Mouse (Mus musculus): Measurements from ENCODE around the gene Arfgap3. TPM values are rescaled to one million over a fixed set of nuclear protein-coding genes. Genes with fewer than 3 reads are reported as not detected.
"Not testable (repeated sequence)": the region's sequence is repeated elsewhere in the genome, so short reads cannot be mapped to it uniquely, and the experiment has no call there.

Gene Arfgap3
- total RNA-seq, 2 experiments from 2014 or later = 20.1 to 23.4 TPM

DNA sequence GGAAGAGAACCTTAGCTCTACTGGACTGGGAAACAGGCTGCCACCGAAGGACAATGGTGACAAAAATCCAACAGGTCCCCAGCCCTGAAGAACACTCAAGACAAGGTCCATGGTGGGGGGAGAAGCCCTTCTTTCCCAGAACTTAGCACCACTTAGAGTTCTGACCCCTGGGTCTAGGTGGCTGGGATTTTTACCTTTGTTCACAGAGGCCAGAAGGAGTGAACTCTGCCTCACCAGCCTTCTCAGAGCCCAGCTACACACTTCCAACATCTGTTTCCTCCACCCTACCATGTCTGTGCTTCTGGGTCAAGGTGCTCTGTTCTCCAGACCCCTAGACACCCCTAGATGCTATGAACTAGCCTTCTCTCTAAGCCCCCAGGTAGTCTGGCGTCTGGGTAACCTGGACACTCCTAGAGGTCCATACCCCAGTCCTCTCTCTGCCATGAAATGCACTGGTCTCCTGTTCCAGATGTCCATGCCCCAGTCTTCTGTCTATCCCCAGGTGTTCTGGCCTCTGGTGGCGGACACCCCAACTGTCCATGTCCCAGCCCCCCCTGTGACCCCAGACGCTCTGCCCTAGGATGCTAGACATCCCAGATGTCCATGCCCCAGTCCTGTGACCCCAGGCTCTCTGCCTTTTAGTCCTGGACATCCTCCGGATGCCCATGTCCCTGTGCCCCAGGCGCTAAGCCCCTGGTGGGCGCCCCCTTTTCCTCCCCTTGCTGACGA, 658 bp downstream of the Arfgap3 start:
- intact Hi-C loops (cut with DNase I) = loop anchor here (10.0 kb wide), 1 partner anchor 135 kb away; no protein-coding TSS in a partner anchor
- DNase-seq (ENCODE audit: extremely low spot score in 1 of 2, low spot score in 2 of 2) = no peak

DNA sequence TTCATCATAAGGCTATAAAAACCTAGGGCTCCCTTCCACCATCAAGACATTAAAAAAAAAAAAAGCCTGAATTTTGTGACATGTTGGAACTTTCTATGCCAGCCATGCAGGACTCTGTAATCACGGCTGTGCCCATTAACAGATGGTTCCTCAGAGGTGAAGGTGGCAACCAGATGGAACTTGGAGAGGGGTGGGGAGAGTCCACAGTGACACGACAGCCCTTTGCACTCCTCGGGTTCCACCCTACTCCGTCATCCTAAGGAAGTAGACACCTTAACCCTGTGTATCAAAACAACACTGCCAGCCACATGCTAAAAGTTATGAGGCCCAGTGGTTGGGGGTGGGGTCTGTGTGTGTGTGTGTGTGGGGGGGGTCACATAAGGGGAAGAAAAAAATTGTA, 1.3 kb downstream of the Arfgap3 start:
- no peak for DNase-seq (ENCODE audit: extremely low spot score in 1 of 2, low spot score in 2 of 2)
- intact Hi-C loops (cut with DNase I) = loop anchor here (10.0 kb wide), 1 partner anchor 134 kb away; no protein-coding TSS in a partner anchor

DNA sequence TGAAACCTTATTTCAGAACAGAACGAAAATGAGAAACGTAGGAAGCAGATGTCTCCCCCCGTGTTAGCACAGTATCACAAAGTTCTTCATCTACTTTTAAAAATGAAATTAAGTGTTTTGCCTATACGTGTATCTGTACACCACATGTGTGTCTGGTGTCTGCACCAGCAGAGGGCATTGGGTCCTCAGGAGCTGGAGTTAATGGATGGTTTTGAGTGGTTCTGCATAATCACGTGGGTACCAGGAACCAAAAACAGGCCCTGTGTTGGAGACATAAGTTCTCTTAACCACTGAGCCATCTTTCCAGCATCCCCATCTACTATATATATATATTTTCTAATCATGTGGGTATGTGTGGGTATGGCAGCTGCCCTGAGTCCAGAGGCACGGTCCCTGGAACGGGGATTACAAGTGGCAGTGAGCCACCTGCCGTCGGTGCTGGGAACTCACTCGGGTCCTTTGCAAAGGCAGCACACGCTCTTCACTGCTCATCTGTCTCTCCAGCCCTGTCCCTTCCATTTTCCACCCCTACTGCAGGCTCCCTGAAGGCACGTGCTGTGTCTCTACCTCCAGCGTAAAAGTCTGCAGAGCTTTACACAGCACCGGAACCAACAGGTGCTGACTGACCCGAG, 4.0 kb downstream of the Arfgap3 start:
- DNase-seq (ENCODE audit: extremely low spot score in 1 of 2, low spot score in 2 of 2) = no peak
- intact Hi-C loops (cut with DNase I) = loop anchor here (10.0 kb wide), 1 partner anchor 131 kb away; no protein-coding TSS in a partner anchor

DNA sequence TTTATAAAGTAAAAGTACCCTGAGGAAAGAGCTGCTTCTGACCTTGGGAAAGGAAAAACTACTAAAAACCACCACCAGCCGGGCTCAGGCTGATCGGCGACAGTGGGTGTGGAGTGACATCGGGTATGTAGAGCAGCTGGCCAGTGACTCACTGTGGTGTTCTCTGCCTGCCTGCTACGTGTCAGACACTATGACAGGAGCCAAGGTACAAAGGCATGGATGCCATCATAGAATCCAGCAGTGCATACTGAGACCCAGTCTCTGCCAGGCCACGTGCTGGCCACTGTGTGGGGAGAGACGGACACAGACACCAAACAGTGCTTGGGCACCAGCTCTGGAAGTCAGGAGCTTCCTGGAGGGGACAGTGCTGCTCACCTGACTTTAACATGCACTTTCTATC, 5.1 kb downstream of the Arfgap3 start:
- intact Hi-C loops (cut with DNase I) = loop anchor here (10.0 kb wide), 1 partner anchor 130 kb away; no protein-coding TSS in a partner anchor
- DNase-seq (ENCODE audit: extremely low spot score in 1 of 2, low spot score in 2 of 2) = no peak

DNA sequence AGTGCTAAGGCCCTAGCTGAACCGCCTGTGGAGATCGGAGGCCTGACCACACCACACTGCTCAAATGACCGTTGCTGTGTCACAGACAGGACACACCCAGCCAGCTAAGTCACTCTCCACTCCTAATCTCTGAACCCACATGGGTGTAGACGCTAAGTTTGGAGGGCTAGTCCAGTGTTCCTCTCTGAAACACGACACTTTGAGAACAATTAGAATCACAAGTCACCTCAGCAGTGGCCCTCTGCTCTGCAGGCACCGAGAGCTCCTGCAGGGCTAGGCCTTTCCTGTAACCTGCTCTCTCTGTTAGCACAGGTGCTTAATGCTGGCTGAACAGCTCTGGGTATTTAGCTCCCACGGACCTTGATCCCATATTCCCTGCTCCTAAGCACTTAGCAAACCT, 5.9 kb downstream of the Arfgap3 start:
- no peak for DNase-seq (ENCODE audit: extremely low spot score in 1 of 2, low spot score in 2 of 2)
- intact Hi-C loops (cut with DNase I) = loop anchor here (10.0 kb wide), 1 partner anchor 129 kb away; no protein-coding TSS in a partner anchor

DNA sequence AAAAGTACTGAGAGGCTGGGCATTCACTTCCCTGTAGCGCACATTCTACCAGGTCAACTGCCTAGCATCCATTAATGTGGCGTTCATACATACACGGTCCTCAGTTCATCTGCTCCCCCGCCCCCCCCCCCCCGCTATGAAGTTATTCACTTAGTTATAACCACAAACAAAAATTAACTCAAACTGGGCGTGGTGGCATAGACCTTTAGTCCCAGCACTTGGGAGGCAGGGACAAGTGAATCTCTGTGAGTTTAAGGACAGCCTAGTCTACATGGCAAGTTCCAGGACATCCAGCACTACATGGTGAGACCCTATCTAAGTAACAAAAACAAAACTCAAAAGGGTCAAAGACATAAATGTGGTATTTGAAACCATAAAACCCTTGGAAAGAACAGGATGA, 11.1 kb downstream of the Arfgap3 start:
- intact Hi-C loops (cut with DNase I) = no loop called here
- no peak for DNase-seq (ENCODE audit: extremely low spot score in 1 of 2, low spot score in 2 of 2)

DNA sequence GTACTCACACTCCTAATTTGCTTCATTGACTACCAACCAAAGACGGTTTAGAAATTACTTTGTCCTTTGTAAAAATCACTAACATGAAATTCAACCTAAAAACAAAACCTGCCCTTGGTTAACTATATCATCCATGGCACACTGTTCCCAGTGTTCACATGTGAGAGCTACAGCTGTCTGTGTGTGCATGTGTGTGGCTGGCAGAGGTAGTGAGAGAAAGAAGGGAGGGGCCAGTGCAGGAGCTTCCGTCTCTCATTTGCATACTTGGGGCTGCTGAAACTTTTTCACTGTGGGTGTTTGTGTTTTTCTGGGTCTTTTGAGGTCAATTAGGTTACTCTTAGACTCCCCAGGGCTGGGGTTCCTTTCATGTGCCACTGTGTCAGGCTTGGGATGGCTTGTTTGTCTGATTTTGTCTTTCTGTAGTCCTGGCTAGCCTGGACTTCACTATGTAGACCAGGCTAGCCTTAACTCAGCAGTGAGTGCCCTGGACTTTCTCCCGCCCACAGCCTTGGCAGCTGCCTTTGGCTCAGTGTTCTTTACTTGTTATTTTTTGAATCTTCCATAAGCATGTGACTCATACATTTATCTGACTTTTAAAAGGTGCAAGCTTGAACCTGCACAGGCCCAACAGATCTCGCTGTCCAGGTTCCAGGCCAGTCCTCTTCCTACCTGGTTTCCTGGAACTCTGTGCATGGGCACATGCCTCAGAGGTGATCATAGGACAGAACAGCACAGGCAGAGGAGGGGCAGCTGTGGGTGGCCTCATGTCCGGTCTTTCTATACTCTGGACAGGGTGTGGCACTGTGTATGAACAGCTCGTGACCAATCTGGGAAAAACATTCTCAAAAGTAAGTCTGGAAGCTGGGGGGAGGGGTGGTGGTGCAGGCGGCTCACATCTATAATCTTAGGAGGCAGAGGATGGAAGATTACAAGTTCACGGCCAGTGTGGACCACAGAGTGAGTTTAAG, 11.9 kb downstream of the Arfgap3 start:
- intact Hi-C loops (cut with DNase I) = no loop called here

DNA sequence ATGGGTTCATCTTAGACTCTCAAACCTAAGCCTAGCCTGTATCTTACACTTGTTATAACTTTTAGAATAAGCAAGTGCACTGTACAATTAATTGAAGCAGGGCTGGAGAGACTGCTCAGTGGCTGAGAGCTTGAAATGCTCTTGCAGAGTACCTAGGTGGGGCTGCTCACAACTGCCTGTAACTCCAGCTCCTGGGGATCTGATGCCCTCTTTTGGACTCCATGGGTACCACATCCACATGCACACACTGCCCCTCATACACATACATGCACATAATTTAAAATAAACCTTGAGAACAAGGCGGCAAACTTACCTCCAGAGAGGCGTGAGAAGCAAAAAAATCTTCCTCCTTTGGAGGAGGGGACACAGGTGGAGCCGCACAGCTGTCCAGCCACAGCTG, 17.7 kb downstream of the Arfgap3 start:
- DNase-seq (ENCODE audit: extremely low spot score in 1 of 2, low spot score in 2 of 2) = no peak
- intact Hi-C loops (cut with DNase I) = no loop called here

More for the DNA sequence above, 11.9 kb downstream of the Arfgap3 start:
- DNase-seq (ENCODE audit: extremely low spot score in 1 of 2, low spot score in 2 of 2) = no peak

DNA sequence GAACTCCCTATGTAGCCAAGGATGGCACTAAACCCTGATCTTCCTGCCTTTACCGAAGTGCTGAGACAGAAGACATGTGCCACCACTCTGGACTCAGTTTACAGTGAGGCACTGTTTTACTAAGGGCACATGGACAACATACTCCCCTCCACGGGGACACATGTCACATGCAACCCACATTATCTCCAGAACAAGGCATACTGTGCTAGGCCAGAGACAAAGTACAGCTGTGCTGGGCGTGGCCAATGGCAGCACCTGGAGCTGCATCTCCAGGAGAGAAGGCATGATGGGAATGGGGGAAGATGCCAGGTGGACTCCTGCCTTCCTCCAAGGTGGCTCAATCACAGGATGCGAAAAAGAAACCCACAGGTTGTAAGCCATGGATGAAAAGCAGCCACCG, 21.1 kb downstream of the Arfgap3 start:
- intact Hi-C loops (cut with DNase I) = no loop called here
- DNase-seq (ENCODE audit: extremely low spot score in 1 of 2, low spot score in 2 of 2) = no peak

DNA sequence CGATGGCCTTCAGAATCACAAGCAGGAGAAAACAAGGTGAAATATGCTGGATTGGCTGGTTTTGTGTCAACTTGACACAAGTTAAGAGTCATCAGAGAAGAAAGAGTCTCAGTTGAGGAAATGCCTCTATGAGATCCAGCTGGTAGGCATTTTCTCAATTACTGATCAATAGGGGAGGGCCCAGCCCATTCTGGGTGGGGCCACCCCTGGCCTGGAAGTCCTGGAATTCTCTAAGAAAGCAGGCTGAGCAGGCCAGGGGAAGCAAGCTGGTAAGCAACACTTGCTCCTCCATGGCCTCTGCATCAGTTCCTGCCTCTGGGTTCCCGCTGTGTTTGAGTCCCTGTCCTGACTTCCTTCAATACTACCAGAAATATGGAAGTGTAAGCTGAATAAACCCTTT, 27.0 kb downstream of the Arfgap3 start:
- intact Hi-C loops (cut with DNase I) = no loop called here
- DNase-seq (ENCODE audit: extremely low spot score in 1 of 2, low spot score in 2 of 2) = no peak

DNA sequence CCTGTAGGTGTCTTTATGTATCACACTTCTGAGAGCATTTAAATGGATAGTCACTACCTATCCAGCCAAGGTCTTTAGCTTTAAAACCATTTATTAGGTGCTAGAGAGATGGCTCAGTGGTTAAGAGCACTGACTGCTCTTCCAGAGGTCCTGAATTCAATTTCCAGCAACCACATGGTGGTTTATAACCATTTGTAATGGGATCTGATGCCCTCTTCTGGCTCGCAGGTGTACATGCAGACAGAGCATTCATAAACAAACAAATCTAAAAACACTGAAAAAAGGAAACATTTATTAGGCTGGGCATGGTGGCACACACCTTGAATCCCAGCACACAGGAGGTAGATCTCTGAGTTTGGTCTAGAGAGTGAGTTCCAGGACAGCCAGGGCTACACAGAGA, 35.1 kb downstream of the Arfgap3 start:
- intact Hi-C loops (cut with DNase I) = no loop called here
- no peak for DNase-seq (ENCODE audit: extremely low spot score in 1 of 2, low spot score in 2 of 2)

DNA sequence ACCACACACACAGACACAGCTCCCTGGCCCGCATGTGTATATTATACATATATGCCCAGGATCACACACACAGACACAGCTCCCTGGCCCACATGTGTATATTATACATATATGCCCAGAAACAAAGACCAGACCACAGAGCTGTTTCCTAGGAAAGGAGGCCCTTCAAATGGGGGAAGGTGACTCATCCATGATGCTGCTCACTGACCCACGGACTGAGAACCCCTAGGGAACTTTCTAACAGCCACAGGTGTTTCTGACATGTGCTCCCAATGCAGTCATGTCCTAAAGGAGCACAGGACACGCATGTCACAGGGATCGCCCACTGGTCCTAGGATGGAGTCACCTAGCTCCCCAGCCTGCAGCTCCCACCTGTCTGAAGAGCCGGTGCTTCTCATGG, 40.2 kb downstream of the Arfgap3 start:
- intact Hi-C loops (cut with DNase I) = no loop called here
- DNase-seq (ENCODE audit: extremely low spot score in 1 of 2, low spot score in 2 of 2) = no peak

DNA sequence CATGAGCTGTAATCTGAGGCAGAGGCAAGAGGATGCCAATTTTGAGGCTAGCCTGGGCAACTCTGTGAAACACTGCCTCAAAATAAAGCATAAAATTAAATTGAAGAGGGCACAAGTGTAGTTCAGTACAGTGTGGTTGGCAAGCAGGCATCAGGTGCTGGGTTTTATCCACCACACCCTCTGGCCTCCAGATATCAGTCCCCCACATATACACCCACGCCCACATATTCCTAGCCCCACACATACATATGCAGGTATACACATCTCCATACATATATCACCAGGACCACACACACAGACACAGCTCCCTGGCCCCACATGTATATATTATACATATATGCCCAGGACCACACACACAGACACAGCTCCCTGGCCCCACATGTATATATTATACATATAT, 41.3 kb downstream of the Arfgap3 start:
- DNase-seq (ENCODE audit: extremely low spot score in 1 of 2, low spot score in 2 of 2); intact Hi-C loops (cut with DNase I): not testable (repeated sequence)

DNA sequence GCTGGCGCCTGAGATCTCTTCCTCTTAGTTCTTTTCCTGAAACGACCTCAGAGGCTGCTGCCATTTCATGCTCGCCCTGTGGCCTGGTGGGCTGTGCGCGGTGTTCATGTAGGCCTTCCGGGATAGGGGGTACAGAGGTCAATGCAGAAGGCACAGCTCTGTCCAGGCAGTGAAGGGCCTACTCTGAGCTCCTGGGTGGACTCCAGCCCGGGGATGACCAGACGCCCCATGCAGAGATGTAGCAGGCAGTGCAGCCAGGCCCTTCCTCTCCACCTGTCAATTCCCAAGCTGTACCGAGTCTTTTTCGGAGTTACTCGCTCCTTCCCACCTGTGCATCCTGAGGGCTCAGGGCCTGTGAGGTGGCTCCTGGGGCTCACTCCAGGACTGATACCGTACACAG, 43.9 kb downstream of the Arfgap3 start:
- DNase-seq (ENCODE audit: extremely low spot score in 1 of 2, low spot score in 2 of 2) = no peak
- intact Hi-C loops (cut with DNase I) = no loop called here

DNA sequence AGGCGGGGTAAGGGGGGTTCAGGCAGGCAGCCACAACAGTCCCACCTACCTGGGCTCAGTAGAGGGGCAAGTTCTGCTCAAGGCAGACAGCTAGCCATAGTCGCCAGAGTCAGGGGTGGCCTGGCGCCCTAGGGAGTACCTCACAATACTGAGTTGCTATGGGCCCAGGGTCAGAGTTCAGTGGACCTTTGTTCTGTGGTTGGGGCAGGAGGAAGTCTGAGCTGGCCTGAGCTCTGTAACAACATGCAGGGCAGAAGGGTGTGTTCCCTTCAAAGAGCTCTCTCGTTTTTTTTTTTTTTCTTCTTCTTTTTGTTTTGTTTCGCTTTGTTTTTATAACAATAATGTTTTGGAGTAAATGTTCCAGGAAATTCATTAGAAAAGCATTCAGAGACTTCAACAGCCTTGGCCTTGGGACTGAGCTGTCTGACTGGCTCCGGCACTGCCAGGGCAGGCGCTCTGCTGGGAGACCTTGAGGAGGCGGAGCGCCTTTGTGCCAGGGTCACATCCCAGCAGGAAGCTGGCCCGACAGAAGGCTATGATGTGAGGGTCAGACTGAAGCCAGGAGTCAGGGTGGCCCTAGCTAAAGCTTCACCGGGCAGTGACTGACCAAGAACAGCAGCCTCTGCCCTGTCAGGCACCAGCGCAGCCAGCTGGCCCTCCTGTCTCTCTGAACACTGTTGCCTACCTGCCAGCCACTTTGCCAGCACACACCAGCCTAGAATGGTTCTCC, 44.7 kb downstream of the Arfgap3 start:
- peak in 1 of 2 experiments; percentile 82 for DNase-seq (ENCODE audit: extremely low spot score in 1 of 2, low spot score in 2 of 2)
- intact Hi-C loops (cut with DNase I) = no loop called here

DNA sequence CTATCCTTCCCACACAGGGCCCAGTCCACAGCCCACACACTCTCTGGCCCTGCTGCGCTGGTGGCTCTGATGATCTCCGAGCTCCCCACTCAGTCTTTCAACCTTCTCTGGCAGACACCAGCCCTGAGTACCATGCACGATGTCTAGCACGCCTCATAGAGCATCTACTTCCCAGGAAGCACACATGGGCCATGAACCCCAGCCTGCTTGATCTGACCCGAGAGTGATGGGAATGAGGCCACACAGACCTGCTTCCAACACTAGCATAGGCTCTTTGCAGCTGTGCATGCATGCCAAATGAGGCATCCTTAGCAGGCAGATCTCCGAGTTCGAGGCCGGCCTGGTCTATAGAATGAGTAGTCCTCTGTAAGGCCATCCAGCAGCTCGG, 45.2 kb downstream of the Arfgap3 start:
- intact Hi-C loops (cut with DNase I) = no loop called here
- DNase-seq (ENCODE audit: extremely low spot score in 1 of 2, low spot score in 2 of 2) = no peak

DNA sequence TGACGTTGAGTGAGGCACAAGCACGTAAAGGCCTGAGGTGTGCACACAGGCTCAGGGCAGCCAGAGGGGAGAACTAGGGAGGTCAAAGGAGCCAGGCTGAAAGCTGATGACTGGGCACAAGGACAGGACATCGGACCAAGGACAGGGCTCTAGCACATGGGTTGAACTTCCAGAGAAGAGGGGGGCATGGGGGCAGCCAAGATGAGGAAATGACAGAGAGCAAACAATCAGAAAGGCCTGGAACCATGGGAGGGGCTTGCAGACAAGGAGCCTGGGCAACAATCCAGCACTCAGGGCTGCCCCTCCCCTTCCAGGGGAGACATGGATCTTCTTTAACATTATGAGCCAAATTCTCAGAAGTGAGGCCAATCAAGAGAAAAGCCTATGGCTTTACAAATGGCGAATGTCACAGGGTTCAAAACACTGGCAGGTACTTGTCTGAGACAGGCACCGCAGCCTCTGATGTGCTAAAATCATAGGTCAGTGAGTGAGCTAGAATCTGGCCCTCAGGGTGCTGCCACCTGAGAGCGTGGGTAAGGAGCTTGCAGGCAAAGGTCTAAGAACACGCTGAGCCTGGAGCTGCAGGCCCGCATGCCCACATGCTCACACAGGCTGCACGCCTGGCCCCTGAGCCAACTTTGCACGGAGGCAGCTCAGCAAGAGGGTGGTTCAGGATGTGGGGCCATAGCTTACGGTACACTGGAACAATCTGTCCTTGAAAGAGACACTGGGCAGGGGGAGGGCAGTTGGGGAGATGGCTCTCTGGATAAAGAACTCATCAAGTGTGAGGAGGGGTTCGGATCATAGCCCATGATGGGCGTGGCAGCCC, 46.2 kb downstream of the Arfgap3 start:
- intact Hi-C loops (cut with DNase I) = no loop called here
- peak in 1 of 2 experiments; percentile 69 for DNase-seq (ENCODE audit: extremely low spot score in 1 of 2, low spot score in 2 of 2)

Measured in left cerebral cortex, postnatal 10 days (tissue).